Mouse (Mus musculus) CD4-positive, CD25-positive, alpha-beta regulatory T cell, adult 2 months (primary cell): ENCODE measurements around the gene Zc2hc1b.

Experiments
- DNase-seq: peaks from one replicate; pipeline ENCODE4 v3.0.0-alpha.2; 2012; ENCODE audit warnings: low read depth, low spot score

Gene Zc2hc1b

GRCm38 (mm10) chr10:13172798-13173221 is 5.0 kb downstream of the Zc2hc1b start:
- DNase-seq: no peak

DNA sequence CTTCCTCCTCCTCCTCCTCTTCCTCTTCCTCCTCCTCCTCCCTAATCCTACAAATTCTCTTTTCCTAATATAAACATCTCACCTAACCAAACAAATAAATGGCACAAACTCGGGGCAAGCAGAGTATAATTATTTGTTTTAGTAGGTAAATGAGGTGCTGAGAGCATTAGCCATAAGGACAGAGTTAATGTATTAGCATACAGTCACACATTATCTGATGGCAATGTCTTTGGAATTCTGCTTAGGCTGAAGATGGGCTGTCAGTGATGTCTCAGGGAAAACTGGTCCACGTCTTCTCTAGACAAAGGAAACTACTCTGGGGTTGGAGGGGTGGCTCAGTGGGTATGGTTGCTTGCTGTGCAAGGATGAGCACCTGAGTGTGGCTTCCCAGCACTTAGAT is 6.4 kb downstream of the Zc2hc1b start:
- DNase-seq: no peak

GRCm38 (mm10) chr10:13170739-13171448 is 6.9 kb downstream of the Zc2hc1b start:
- no peak for DNase-seq

- DNase-seq: no peak
Measured at GRCm38 (mm10) chr10:13168461-13168860, 9.4 kb downstream of the Zc2hc1b start.

DNA sequence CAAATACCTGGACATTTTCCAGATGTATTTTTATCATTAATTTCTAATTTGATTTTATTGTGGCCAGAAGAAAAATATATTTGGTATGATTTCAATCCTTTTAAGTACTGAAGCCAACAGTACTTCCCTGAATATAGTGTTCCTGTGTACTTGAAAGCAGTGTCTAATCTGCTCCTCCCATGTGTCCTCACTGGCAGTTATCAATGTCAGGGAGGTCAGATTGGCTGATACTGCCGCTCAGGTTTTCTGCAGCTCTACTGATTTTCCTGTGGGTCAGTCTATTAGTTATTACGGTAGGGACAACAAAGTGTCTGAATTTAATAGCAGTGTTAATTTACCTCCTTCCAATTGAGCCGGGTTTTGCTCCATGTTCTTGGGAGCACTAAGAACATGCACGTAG is 15.8 kb downstream of the Zc2hc1b start:
- no peak for DNase-seq

- DNase-seq: no peak
Measured at GRCm38 (mm10) chr10:13160913-13161312, 16.9 kb downstream of the Zc2hc1b start.

- DNase-seq: no peak
Measured at GRCm38 (mm10) chr10:13155377-13155776, 22.4 kb downstream of the Zc2hc1b start.

DNA sequence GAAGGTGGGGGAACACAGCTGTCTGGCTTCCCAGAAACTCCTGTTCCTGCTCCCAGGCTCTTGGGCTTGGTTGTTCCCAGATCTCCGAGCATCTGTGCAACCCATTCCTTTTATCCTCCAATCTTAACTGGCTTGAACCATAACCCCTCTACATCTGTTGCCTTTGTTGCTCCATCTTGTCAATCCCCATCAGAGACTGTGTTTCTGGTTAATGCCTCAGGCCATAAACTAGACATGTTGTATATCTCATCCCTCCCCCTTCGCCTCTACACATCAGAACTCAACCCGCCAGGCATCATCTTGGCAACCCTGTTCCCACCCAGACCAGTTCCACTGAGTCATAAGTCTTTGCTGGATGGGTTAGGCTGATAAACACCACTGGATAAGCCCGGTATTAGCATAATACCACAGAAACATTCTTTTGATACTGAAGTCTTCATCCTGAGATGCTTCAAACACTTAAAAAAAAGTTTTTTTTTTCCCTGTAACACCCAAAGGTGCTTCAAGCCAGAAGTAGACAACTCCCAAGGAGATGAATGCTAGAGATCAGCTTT is 24.9 kb downstream of the Zc2hc1b start:
- no peak for DNase-seq

DNA sequence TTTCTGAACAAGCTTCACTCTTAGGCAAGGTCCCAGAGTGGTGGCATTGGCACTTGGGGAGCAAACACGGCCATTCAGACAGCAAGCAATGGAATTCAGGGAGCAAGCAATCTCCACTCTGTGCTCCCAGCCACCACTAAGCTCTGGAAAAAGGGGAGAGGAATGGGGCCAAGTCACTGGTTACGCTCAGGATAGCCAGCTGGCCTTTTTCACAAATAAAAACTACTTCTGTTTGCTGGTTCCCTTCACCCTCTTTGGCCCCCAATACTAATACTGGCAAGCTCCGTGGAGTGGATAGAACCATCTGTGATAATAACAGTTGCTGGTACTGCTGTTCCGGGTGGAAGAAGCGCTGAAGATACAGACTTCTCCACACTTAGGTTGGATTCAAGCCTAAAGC is 26.5 kb downstream of the Zc2hc1b start:
- no peak for DNase-seq

- DNase-seq: no peak
Measured at GRCm38 (mm10) chr10:13150435-13150834, 27.4 kb downstream of the Zc2hc1b start.

DNA sequence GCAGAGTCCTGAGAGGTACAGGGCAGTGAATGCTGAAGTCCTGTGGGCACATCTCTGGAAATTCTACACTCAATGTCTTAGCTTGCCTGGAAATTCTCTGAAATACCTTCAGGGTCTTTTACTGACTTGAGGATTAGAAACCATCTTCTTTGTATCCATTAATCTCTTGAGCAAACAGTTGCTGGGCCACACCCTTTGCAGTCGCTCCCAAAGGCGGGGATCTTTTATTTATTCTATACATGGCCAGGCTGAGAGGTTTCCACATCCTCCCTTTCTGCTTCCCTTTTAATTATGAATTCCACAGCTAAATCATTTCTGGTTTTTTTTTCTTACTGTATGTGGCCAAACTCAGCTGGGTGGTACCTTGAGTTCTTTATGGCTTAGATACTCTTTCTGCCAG is 37.4 kb downstream of the Zc2hc1b start:
- DNase-seq: no peak

GRCm38 (mm10) chr10:13137906-13138305 is 39.9 kb downstream of the Zc2hc1b start:
- no peak for DNase-seq

GRCm38 (mm10) chr10:13135751-13136150 is 42.1 kb downstream of the Zc2hc1b start:
- no peak for DNase-seq

DNA sequence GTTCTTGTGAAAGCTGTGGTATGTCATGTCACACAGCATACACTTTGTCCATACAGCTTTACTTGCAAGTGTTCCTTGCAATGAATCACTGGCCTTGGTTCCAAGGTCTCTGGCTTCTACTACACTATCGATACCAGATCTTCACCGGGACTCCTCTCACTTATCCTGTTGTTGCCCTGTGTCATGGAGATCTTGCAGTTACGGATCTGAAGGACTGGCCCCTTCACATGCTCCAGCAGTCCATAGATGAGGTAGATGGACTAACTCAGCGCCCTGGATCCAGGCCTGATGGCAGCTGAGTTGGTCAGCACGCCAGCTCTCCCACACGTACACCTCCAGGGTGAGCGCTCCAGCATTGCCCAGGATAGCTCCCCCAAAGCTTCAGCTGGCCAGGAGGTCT is 42.5 kb downstream of the Zc2hc1b start:
- no peak for DNase-seq

GRCm38 (mm10) chr10:13133850-13134249 is 44.0 kb downstream of the Zc2hc1b start:
- DNase-seq: no peak

DNA sequence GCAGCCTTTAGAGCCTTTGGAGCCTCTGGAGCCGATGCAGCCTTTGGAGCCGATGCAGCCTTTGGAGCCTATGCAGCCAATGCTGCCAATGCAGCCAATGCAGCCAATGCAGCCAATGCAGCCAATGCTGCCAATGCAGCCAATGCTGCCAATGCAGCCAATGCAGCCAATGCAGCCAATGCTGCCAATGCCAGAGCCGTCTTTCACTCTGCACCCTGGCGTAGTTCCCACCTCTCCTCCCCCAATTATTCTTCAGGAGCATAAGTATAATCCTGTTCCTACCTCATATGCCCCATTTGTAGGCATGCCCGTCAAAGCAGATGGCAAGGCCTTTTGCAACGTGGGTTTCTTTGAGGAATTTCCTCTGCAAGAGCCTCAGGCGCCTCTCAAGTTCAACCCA is 49.9 kb downstream of the Zc2hc1b start:
- no peak for DNase-seq

- peak; percentile 59 for DNase-seq
Measured at GRCm38 (mm10) chr10:13127335-13127734, 50.5 kb downstream of the Zc2hc1b start.

DNA sequence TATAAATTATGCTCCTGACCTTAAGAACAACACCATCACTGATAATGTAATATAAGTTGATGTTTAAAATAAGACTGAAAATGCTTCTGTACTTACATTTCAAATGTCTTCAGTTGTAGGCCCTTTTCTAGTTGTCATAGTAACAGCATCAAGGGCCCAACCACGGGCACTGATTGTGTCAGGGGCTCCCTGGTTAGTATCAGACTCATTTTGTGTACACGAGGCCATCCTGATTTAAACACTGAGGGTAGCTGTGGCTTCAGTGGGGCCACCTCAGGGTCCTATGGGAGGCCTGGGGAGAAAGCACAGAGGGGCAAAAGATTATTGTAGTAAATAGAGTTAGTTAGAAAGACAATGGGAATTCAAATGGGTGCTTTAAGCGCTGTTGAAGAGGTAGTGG is 52.0 kb downstream of the Zc2hc1b start:
- no peak for DNase-seq

- no peak for DNase-seq
Measured at GRCm38 (mm10) chr10:13119300-13119699, 58.5 kb downstream of the Zc2hc1b start.

DNA sequence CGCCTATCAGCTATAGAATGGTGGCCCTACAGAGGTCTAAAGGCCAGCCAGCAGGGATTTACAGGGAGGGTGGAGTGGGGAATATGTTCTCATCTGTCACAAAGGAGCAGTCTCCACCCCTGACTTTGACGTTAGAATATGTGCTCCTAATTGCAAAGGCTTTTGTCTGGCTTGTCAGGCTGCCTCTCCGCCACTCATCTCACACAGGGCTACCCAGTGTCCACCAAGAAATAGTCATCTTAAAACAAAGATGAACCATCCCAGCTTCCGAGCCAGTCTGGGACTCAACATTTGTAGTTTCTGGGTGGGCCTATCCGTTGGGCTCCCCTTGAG is 59.1 kb downstream of the Zc2hc1b start:
- no peak for DNase-seq

- no peak for DNase-seq
Measured at GRCm38 (mm10) chr10:13118024-13118769, 59.6 kb downstream of the Zc2hc1b start.

DNA sequence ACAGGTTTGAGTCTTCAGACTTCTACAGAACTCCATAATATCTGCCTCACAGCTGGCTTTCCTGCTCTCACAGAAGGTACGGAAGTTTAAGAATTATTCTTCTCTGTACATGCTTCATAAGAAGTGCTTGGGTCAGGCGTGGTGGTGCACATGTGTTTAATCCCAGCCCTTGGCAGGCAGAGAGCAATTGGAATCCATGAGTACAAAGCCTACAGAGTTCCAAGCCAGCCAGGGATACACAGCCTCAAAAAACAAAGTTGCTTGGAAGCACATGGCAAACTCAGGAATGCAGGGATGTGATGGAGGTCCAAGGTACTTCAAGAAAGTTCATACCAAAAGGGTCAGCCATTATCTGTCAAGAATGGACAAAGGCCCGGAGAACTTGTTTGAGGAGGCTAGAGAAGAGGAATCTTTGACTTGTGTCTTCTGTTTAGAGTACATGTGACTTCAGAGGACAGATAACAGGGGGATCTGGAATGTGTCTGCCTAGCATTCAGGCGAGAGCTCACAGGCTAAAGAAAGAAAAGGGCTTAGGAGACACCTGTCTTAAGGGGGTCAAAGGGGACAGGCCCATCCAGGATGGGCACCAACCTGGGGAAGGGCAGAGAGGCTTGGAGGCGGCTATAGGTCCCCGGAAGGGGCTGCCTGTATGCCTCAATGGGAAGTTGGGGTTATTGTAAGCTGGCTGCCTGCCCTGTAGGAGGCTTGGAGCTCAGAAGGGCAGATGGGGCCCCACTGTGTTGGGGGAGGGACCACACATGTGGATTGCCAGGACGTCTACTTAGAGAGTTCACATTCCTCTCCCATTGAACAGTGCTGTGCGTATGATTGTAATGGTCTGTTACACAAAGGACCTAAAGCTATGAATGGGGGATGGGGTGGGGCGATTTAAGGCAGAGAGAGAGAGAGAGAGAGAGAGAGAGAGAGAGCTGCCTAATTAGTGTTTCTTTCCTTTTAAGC is 60.8 kb downstream of the Zc2hc1b start:
- no peak for DNase-seq
